Mouse (Mus musculus): ENCODE data around the gene Cd180. TPM values are rescaled to one million over a fixed set of nuclear protein-coding genes. Genes with fewer than 3 reads are reported as not detected.

Gene Cd180
- polyA plus RNA-seq (2012; ENCODE audit: low replicate concordance): 8.1 and 17.1 TPM in 2 replicates

DNA sequence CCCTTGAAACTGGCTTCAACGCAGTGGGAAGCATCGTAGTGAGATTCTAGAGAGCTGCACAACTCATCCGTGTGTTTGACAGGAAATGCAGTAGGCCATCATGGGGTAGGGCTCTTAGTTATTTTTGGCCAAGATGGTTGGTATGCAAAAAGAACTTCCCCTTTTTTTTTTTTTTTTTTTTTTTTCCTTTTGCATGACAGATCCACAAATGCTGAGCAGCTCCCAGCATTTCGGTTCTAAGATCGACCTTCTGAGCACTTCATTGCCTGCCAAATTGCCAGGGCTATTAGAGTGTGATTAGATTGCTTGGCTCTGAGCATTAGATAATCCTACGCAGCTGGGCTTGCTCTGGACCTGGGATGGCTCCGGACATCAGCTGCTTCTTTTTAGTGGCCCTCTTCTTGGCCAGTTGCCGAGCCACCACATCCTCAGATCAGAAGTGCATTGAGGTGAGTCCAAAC lies at the start of gene Cd180:
TSS of gene Cd180 (plus strand) at position 218 of the 461 bp plus-strand sequence.

